10 mouse cellular contexts compared by ENCODE assay signal in the genomic region with DNA sequence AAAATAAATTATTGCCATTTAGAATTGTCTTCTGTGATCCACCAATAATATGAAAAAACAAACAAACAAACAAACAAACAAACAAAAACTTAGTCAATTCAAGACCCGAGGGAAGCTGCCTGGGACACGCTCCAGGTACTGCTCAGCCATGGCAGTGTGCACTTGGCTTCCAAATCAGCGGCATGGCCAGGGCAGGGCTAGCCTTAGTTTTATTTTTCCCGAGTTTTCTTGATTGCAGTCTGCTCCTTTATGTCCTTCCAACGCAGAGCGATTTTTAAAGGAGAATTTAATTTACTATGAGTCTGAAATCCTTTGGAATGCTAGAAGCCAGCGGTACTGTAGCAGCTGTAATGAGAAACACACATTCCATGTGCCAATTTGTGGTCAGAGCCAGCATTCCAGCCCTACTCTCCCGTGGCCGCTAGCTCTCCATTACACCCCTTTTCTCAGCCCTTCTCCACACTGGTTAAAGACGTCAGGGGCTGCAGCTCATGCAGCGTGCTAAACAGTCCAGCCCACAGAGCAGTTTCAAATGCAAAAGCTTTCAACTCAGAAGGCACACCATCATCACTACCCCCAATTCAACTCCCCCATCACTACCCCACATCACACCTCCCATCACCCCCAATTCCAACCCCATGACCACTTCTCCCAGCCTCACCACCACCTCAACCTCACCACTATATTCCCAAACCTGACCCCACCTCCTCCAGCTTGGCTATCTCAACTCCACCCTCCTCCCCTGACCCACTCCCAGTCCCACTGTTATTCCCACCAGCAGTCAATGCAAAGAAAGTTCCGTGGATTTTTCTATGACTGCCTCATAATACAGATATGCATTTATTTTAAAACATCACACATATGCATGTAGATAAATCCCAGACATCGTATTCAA.
DNase-seq lines count a peak whose midpoint lies in the region; ATAC-seq lines count a peak whose summit lies in the region.
"Had no signal": no experiment of that assay in that cellular context is flagged by ENCODE, and none has a peak within 500 bp of the region (broad histone marks: within the 10 kb centered on the region; RNA-seq: fewer than 3 reads in every experiment).

No protein-coding gene starts in this region.

- WGBS in heart, embryonic 12.5 days = 57% methylated on average over 13 of the region's 13 CpGs
- 47% methylated on average over 13 of the region's 13 CpGs for WGBS in intestine, embryonic 15.5 days

- no peaks in the 10 kb centered on the region for H3K27me3 ChIP-seq in heart, embryonic 12.5 days (replicated peaks)
- H3K27me3 ChIP-seq in intestine, embryonic 15.5 days (replicated peaks) = no peaks in the 10 kb centered on the region

- no peak for ATAC-seq in heart, embryonic 12.5 days (ENCODE audit: insufficient number of reproducible peaks, low FRiP score)
- 0 out of 2 replicates have a peak, but pooled peaks have one; percentile 63 for ATAC-seq in intestine, embryonic 15.5 days

- H3K9me3 ChIP-seq in heart, embryonic 12.5 days (replicated peaks) = no peaks in the 10 kb centered on the region
- no peaks in the 10 kb centered on the region for H3K9me3 ChIP-seq in intestine, embryonic 15.5 days

- H3K4me1 ChIP-seq in heart, embryonic 12.5 days (replicated peaks) = 0 out of 2 replicates have a peak, but pooled peaks cover 7% of the 10 kb centered on the region
- H3K4me1 ChIP-seq in intestine, embryonic 15.5 days (replicated peaks) = 0 out of 2 replicates have a peak, but pooled peaks cover 9% of the 10 kb centered on the region

- peak; percentile 25 to 30 for DNase-seq in heart, adult 18-20 months
- peak; percentile 59 for DNase-seq in embryo, embryonic 10.5 days (ENCODE audit: low spot score)
- DNase-seq in lung, postnatal 4 days = peak; percentile 29 to 59
- no peak for DNase-seq in left cerebral cortex, adult 8-10 months (ENCODE audit: low spot score in 2 of 2)
- DNase-seq in cerebellum, adult 9-10 months = no peak
- DNase-seq in adrenal gland, adult (ENCODE audit: inconsistent age in 2 of 2, low spot score in 1 of 2) = no peak
- DNase-seq: cerebellum, adult 8-10 months; thymus, adult 2 months had no signal

- no peaks in the 10 kb centered on the region for H3K36me3 ChIP-seq in heart, embryonic 12.5 days
- no peaks in the 10 kb centered on the region for H3K36me3 ChIP-seq in intestine, embryonic 15.5 days

- no peak overlapping the region for H3K4me3 ChIP-seq in heart, embryonic 12.5 days
- no peak overlapping the region for H3K4me3 ChIP-seq in intestine, embryonic 15.5 days (replicated peaks)

- H3K27ac ChIP-seq in heart, embryonic 12.5 days (ENCODE audit: poor library complexity, severe bottlenecking) = no peak overlapping the region
- peak overlapping the region; percentile 5; the same call in 1 of the 2 replicates for H3K27ac ChIP-seq in intestine, embryonic 15.5 days

- no peak overlapping the region for H3K9ac ChIP-seq in heart, embryonic 12.5 days
- no peak overlapping the region for H3K9ac ChIP-seq in intestine, embryonic 15.5 days

- H3K4me2 ChIP-seq in heart, embryonic 12.5 days = no peak overlapping the region
- H3K4me2 ChIP-seq in intestine, embryonic 15.5 days (replicated peaks) = no peak overlapping the region

Comparison
In these comparisons a context has a peak if more than half of its experiments do, and no peak if none do; other contexts are left out.
1. DNase-seq: peak in heart, adult 18-20 months (2 of 2), embryo, embryonic 10.5 days (single experiment) and lung, postnatal 4 days (2 of 2); none in left cerebral cortex, adult 8-10 months (0 of 2), cerebellum, adult 9-10 months (single experiment) and adrenal gland, adult (0 of 2).